Mouse (Mus musculus): ENCODE results near the gene Adgrb2.

GRCm38 (mm10) chr4:129994728-129995127 is 10.1 kb downstream of the Adgrb2 start:
- no peak for TF ChIP-seq USF1 (IDR thresholded peaks at IDR 0.05; ENCODE audit: low read depth, low read length)
- TF ChIP-seq POLR2A (IDR thresholded peaks at IDR 0.05; ENCODE audit: control insufficient read depth in 1 of 2, insufficient read depth in 1 of 2, low read depth in 1 of 2, low read length in 2 of 2, poor library complexity in 1 of 2), result no peak
- no peak for TF ChIP-seq MAX (IDR thresholded peaks at IDR 0.05; ENCODE audit: low read length)
- TF ChIP-seq GATA1 (IDR thresholded peaks at IDR 0.05; ENCODE audit: low read depth, low read length), result no peak
- TF ChIP-seq NELFE (IDR thresholded peaks at IDR 0.05; ENCODE audit: low read depth, low read length), result no peak
- no peak for TF ChIP-seq CTCF (IDR thresholded peaks at IDR 0.05 in 2 of 3, conservative IDR thresholded peaks at IDR 0.05 in 1 of 3; ENCODE audit: control insufficient read depth in 1 of 3, insufficient read depth in 1 of 3, low read depth in 2 of 3, low read length in 3 of 3, poor library complexity in 1 of 3, severe bottlenecking in 1 of 3)
- no peak for TF ChIP-seq SIN3A (IDR thresholded peaks at IDR 0.05; ENCODE audit: low read length)
- TF ChIP-seq ZNF384 (IDR thresholded peaks at IDR 0.05; ENCODE audit: low read depth, low read length), result no peak

Measured in MEL (cell line).